Mouse (Mus musculus) ZHBTc4 (cell line): ENCODE results near the gene Wnt9b.

Experiments
- DNase-seq: peaks from one replicate; pipeline ENCODE4 v3.0.0-alpha.2; 2011; ENCODE audit warnings: low read depth, low spot score

The Wnt9b gene

DNA sequence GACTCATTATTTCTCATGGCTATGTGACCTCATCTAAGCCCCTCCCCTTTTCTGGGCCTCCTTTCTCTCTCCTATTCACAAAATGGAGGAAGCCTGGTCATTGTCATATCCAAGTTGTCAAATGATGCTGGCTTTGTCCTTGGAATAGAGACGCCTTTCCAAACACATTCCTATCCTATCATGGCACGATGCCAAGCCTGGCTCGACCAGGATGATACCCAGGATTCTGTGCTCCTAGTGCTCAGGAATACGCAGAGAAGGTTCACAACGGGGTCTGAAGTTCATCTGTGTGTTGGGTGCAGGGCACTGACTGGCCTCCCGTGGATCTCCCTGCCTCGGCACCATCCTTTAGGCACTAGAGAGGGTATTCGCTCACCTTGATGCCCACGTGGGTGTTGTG lies 18.0 kb downstream of the Wnt9b start:
- DNase-seq, result no peak

DNA sequence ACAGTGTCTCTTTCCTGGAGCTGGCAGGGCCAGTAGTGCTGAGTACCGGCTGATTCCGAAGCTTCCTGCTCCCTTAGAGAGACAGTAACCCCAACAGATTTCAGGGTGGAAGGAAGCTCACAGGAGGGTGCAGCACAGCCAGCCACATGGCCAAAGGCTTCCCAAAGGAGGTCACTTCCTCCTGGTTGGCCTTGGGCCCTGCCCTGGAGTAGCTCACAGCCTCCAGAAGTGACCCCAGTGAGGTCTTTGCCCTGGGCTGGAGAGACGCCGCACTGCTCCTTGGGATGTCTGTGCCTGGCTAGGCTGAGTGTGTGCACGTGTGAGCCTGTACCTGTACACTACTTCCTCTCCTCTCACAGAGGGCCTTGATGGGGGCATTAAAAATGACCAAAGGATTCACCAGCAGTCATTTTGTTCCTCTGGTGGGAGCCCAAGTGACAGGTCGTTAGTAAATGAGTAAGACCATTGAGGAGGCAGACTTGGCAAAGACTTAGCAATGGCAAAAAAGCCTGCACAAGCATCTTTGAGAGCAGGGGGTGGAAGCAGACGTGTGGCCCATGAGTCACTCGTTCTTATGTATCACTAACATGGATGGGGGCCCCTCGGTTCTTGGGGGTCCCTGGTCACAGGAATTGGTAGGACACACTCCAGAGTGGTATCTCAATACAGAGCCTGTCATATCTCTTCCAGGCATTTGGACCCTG lies 20.2 kb downstream of the Wnt9b start:
- DNase-seq, result no peak

DNA sequence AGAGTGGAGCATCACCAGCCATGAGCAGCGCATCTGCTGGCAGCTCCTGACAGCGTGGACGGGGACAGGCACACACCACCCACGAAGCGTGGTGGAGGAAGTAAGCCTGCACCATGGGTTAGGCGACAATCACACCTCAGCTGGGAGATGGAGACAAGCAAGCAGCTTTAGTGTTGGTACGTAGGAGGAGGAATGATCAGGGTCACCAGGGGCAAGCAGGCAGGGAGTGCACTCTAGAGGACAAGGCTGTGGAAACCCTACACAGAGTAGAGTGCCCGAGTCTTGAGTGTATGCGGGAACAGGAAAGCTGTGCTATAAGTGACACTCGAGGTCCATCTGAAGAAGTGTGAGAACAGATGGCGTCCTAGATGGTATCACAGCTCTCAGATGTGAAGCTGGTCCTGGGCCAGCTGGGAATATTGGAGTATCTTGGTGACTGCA lies 25.3 kb downstream of the Wnt9b start:
- no peak for DNase-seq

DNA sequence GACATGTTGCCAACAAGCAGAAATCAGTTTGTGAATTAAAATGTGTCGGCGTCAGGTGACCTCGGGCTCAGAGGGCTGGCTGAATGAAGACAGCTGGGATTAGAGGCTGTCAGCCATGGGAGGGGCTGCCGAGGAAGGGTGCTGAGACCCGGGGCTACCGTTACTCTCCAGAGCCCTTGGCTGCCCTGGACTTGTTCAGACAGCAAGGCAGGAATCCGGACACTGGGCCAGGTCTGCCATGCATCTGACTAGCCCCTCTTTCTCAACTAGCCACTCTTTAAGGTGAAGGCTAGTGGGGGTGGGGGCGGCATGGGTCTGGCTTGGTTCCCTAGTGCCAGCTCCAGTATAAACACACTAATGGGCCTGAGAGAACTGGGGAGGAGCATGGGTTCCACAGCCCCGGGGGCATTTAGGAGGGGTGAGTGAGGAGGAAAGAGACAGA lies 27.6 kb downstream of the Wnt9b start:
- DNase-seq, result peak; percentile 17

DNA sequence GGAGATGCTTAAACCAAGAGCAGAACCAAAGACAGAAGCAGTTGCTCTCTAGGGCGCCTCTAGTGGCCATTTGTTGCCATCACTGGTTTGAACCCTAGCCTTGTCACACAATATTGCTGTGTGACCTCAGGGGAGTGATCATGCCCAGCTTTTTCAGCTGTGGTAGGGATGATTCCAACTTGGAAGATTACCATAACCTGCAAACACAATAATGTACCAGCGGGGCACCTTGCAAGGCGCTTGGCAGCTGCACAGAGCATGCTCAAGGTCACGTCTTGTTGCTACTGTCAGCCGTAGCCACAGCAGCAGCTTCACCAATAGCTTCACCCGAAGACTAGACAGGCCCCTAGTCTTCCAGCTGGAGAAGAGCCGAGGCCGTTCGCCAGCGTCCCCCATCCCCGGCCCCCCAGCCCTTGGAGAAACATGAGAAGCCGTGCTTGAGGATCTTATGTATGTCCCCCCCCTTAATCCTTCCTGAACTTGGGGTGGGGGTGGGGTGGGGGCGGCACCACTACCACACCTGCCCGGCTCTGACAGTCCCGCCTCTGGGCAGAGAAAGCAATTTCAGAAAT lies 28.1 kb downstream of the Wnt9b start:
- DNase-seq, result peak; percentile 86

DNA sequence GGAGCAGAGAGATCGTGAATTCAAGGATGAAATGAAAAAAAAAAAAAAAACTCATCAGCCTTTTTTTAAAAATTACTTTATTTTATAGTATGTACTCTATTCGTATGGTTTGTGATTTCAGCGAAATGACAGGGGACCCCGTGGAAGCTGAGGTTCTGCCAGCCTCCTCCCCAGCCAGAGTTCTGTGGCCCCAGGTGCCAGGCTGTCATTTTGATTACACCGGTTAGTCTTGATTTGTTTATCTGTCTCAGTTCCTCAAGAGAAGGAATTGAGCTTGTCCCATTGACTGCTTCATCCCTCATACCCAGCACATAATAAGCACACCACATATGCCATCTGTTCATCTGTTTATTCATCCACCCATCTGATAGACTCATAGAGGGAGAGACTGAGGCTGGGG lies 30.2 kb downstream of the Wnt9b start:
- no peak for DNase-seq

DNA sequence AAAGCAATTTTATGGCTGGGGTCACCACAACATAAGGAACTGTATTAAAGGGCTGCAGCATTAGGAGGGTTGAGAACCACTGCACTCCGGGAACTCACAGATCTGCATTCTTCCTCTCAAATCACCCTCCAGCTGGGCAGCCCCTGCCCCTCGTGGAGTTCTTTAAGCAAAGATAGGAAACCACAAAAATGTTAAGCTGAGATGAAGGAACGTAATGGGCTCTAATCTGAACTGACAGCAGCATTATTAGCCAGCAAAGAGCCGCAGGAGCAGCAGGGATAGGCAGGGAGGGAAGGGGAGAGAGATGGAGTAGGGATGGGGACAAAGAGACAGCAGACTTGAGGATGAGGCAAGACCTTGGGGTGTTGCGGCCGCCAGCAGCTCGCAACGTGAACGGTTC lies 32.6 kb downstream of the Wnt9b start:
- DNase-seq, result no peak

DNA sequence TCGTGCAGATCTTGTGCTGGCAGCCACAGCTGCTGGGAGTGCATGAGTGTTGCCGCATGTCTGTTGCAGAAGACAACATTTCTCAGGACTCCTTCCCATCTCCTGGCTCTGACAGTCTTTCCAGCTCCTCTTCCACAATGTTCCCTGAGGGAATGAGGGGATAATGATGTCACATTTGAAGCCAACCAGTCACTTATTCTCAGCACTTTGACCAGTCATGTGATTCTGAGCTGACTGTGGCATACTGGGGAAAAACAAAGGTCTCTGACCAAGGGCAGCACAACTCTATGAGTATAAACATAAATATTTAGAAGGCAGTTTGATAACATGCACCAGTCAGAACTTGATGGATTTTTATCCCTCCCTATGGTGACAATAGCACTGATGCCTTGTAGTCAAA lies 35.5 kb downstream of the Wnt9b start:
- DNase-seq, result no peak

DNA sequence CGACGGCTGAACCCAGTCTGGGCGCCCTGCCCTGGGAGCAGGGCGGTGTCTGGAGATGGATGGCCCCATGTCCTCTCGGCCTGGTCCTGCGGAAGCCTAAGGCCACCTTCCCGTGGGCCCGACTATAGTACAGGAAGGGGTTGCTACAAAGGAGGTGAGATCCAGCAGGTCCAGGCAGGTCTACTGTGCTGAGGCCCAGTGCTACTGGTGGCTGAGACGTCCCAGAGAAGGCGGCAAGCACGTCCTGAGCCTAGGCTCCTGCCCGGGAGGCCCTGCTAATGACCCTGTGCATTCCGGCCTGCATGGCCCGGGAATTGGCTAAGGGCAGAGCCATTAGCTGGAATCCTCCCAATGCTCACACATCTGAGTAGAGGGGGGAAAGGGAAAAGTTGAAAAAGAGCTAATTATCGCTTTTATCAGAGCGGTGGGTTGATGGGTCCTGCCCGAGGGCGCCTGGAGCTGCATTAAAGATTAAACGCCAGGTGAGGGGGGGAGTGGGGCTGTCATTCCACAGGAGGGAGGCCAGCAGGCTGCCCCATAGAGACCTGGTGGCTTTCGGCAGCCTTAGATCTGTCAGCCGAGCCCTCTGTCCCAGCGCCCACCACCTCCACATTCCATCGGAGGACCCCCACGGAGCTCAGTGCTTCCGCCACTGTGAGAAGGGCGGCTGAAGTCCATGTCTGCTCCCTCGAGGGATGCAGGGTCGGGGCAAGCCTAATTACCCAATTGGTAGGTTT lies 37.6 kb downstream of the Wnt9b start:
- no peak for DNase-seq

DNA sequence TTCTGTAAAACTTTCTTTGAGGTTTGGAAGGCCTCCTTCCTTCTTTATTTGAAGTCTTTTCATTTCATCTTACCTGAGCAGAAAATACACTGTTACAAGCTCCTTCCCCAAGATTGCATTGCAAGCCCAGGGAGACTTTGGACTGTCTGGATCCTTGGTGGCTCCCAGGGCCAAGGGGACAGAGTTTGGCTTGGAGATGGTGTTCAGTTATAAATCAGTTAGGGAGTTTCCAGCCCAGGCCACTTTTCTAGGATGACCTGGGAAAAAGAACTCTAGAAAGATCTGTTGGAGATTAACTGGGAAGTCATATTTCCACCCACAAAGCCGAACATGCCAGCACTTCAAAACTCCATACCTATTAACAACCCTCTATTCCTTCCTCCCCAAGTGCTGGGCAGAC lies 39.6 kb downstream of the Wnt9b start:
- DNase-seq, result no peak

DNA sequence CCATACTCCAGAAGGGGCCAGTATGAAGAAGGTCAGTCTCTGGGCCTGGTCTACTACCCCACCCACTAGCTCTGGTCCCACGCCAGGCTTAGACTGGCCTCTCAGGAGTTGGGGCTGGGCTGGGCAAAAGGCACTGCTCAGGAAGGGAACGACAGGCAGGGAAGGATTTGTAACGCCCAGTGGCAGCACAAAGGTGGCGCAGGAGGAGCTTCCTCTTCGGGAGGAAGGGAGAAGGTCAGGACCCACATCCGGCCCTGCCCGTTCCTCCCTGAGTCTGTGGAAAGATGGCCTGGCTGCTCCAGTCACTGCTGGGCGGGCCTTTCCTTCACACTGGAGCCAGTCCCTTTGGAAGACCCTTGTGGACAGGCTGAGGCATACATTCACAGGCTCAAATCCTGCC lies 42.6 kb downstream of the Wnt9b start:
- DNase-seq, result peak; percentile 48

DNA sequence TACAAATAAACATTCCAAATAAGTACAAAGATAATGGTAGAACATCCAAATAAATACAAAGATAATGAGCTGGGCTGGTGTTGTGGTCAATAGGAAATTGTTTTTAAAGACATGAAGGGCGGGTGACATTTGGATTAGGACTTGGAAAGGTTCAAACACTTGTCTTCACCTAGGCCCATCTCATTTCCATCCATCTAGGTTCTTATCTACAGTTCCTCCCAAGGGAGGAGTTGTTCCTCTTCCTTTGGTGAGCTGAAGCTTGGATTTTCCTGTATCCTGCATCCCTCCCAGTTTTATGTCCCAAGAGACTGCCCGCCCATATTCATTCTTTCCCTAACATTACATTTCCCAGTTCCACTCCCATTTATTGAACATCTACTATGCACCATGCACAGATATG lies 51.4 kb downstream of the Wnt9b start:
- DNase-seq, result peak; percentile 17

DNA sequence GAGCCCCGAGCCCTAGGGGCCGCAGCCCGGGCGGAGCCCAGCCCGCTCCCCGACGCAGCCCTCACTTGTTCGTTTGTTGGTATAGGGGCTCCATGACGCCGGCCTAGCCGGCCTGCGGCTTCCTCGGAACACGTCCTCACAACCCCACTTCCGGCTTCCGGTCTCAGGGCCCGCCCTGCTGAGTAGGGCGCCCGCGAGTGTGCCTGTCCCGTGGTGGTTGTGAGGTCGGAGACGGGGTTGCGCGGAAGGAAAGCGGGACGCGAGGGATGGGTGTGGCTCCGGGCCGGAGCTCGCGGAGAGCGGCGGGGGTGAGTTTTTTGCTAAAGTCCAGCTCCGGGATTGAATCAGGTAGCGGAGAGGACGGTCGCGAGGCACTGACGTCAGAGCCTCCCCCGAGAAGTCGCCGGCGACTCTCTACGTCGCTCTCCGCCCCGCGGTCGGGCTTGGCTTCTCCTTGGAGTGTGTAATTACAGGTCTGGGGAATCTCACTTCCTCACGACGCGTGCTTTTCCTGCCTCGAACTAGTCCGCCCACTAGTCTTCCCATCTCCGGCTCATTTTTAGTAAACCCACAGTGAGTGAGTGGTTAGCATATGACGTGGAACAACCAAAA lies 52.0 kb downstream of the Wnt9b start, which contains the start of gene Gosr2:
Gene Gosr2, minus strand, starts transcription at position 334 of the 612 bp plus-strand sequence.
- DNase-seq, result peak; percentile 96

DNA sequence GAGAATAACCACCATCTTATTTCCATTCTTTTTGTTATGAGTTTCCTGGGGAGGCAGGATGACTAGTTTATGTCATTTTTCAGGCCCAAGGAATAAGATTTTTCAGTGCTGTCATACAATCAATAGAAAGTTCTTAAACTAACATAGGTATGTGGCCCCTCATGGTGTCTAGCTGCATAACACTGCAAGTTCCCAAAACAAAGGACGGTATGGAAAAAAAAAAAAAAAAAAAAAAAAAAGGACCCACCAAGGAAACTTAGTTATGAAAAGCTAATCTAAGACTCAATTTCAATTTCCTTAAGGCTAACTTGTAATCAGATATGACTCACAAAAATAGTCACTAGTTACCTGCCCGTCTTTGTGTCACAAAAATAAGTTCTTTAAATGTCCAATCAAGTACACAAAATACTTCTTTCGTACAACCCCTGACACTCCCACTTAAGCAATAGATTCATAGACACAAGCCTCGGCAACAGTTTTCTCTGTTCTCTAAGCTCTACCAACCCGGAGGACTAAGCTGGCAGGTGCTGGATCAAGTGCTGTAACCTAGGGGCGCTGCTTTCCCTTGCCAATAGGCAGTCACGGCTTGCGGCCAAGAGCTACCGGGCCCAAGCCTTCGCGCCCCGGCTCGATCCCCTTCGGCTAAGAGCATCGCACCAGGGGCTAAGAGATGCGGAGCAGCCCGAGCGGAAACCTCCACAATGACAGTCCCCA lies 52.6 kb downstream of the Wnt9b start:
- no peak for DNase-seq

DNA sequence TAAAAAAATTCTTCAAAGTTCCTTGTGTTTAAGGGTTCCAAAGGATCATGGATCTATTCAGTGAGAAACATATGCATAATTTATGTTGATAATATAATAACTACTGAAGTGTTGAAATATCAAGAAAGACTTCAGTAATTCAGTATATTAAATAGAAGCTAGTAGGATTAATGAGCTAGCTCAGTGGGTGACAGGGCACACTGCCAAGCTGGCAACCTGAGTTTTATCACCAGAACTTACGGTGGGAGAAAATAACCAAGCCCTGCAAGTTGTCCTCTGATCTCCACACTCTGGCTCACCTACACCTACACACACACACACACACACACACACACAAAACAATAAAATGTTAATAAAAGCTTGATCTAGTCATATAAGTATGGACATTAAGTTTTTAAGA lies 56.4 kb downstream of the Wnt9b start:
- DNase-seq, result no peak

DNA sequence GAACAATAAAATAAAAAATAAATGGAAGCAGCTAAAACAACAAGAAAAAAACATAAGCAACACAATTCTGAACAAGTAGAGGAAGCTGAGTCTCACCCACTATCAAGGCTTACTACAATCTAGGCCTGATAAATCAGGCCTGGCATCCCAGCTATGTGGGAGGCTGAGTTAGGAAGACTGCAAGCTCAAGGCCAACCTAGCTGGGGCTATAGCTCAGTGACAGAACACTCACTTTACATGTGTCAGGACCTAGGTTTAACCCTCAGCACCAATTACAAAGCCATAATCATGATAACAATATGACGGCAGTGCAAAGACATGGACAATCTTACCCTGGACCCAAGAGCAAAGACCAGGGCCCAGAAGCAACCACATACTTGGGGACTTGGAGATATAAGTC lies 58.6 kb downstream of the Wnt9b start:
- DNase-seq, result no peak

DNA sequence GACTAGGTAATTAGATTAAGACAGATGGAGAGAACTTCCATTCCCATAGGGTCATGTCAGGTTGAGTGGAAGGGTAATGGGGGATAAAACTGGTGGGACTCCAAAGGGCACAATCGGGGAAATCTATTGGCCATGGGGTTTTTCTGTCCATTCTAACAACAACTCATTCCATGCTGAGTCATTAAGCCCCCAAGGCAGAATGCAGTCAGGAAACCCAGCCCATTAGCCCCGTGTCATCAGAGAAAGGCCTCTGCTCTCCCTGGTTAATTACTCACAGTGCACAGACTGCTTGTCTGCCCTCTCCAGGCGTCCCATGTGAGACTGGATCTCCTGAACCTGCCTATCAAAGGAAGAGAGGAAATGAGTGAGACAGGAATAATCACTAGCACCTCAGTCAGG lies 60.6 kb downstream of the Wnt9b start:
- DNase-seq, result peak; percentile 22

DNA sequence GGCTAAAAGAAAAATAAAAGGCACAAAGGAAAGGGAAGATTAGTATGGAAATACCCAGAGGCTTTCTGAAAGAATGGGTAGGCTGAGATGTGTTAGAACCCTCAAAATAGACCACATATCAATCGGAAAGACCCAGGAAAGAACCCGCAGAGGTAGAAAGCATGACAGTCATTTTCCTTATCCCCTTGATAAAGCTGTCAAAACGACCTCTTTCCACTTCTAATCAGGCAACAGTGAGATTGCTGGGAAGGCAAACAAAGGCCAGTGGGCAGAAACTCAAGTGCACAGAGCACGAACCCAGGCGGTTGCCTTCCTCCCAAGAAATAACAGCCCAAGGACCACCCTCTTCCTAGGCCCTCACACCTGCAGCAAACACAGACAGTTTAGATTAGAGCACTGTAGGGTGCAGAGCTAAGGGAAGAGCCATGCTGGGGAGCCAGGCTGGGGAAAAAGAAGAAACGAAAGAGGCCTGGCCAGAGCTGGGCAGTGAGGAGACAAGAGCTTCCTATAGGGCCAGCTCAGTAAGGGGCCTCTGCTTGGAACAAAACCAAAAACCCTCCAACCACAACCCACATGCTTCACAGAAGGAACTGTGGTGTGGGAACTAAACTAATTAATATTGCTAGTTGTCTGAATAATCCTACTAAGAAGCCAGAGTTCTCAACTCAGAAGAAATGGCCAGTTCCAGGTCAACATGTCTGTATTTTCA lies 61.2 kb downstream of the Wnt9b start:
- no peak for DNase-seq

DNA sequence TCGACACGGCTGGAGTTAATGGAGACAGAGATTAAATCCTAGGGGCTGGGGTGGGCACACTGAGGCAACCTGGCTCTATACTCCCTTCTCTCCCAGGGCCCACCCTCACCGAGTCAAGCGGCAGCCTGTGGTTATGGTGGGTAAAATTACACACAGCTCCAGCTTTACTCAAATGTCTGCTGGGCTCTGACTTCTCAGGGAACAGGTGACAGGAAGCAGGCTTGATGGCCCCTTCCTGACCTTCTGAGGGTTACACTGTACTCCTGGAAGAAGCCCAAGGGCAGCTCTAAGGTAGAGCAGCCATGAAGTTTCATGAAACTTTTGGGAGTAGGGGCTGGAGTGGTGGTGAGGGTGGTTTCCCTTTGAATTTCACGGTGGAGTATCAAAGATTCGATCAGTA lies 62.9 kb downstream of the Wnt9b start:
- DNase-seq, result no peak

DNA sequence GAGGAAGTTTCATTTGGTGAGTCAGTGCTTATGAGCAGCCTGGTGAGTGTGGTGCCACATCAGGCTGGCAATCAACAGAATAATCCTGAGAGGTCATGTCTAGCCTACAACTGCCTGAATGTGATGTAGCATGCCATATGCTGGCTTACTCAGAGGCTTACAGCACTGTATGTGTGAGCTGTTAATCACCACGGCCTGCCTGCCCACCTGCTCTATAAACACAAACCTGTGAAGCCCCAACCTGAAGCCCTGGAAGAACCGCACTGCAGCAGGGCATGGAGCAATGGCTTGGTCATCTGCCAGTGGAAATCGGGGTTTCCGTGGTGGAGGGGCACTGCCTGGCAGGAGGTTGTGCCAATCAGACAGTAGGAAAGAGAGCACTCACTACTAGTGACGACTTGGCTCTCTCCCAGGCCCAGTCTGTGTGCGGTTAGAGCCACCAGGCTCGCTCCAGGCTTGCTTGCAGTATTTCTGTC lies 64.3 kb downstream of the Wnt9b start:
- no peak for DNase-seq
